Mouse (Mus musculus): ENCODE results near the gene Naa50. TPM values are rescaled to one million over a fixed set of nuclear protein-coding genes. Genes with fewer than 3 reads are reported as not detected.
A peak's percentile ranks its signal among the peaks of the same experiment; 100 is the strongest.

Gene Naa50
- 10 to 100 TPM; 55.9 to 56.1 TPM for total RNA-seq (2021)

DNA sequence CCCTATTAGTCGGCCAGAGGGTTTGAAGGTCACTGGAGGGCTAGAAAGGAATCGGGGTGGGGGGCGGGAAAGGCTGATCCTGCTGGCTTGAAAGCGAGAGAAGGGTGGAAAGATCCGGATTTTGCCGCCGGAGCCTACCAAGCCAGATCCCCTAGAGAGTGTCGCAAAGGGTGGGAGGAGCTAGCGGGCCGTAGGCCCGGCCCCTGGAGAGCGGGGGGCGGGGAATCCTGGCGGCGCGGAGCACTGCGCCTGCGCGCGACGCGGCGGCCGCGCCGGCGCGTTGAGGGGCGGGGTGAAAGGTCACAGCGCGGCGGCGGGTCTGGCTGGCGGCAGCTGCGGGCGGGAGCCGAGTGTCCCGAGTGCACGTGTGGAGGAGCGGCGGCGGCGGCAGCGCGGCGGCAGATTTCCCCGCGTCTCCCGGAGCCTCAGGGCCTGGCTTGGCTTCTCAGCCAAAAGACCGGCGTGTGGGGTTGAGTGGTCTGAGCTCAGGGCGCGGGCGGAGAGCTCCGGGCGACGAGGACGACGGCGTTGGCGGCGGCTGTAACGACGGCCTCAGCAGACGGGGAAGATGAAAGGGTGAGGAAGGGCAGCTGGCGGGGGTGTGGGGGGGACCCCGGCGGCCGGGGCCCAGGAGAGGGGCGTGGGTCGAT is at the start of gene Naa50, which contains the start of gene Atp6v1a:
Gene Naa50, plus strand, starts transcription at position 295 of the 650 bp plus-strand sequence.
Gene Atp6v1a, minus strand, starts transcription at position 170 of the 650 bp plus-strand sequence.
- peak; percentile 83 to 93 for DNase-seq (ENCODE audit: extremely low spot score in 1 of 2, low spot score in 1 of 2)

GRCm38 (mm10) chr16:44099377-44099776 is 40.3 kb upstream of the Naa50 start:
- no peak for DNase-seq (ENCODE audit: extremely low spot score in 1 of 2, low spot score in 1 of 2)

GRCm38 (mm10) chr16:44101181-44101710 is 38.4 kb upstream of the Naa50 start:
- no peak for DNase-seq (ENCODE audit: extremely low spot score in 1 of 2, low spot score in 1 of 2)

- DNase-seq (ENCODE audit: extremely low spot score in 1 of 2, low spot score in 1 of 2): no peak
Observed at GRCm38 (mm10) chr16:44102925-44103324, 36.7 kb upstream of the Naa50 start.

GRCm38 (mm10) chr16:44103806-44104766 is 35.5 kb upstream of the Naa50 start:
- no peak for DNase-seq (ENCODE audit: extremely low spot score in 1 of 2, low spot score in 1 of 2)

GRCm38 (mm10) chr16:44105211-44105610 is 34.4 kb upstream of the Naa50 start:
- DNase-seq (ENCODE audit: extremely low spot score in 1 of 2, low spot score in 1 of 2): no peak

GRCm38 (mm10) chr16:44109002-44109401 is 30.6 kb upstream of the Naa50 start:
- no peak for DNase-seq (ENCODE audit: extremely low spot score in 1 of 2, low spot score in 1 of 2)

- no peak for DNase-seq (ENCODE audit: extremely low spot score in 1 of 2, low spot score in 1 of 2)
Observed at GRCm38 (mm10) chr16:44119753-44120501, 19.7 kb upstream of the Naa50 start.

- DNase-seq (ENCODE audit: extremely low spot score in 1 of 2, low spot score in 1 of 2): no peak
Observed at GRCm38 (mm10) chr16:44122122-44122521, 17.5 kb upstream of the Naa50 start.

DNA sequence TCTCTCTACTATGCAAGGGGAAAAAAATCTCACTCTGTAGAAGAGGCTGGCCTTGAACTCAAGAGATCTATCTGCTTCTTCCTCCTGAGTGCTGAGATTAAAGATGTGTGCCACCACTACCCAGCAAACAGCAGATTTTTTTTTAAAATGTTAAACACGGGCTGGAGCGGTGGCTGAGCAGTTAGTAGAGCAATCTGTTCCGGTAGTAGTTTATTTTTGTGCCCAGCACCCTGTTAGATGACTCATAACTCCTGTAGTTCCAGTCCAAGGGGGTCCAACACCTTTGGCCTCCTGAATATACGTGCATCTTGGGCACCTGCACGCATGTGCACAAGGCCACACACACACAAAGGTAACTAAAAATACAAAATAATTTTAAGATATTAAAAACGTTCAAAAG is 17.1 kb upstream of the Naa50 start:
- DNase-seq (ENCODE audit: extremely low spot score in 1 of 2, low spot score in 1 of 2): no peak

- DNase-seq (ENCODE audit: extremely low spot score in 1 of 2, low spot score in 1 of 2): no peak
Observed at GRCm38 (mm10) chr16:44122982-44123725, 16.5 kb upstream of the Naa50 start.

DNA sequence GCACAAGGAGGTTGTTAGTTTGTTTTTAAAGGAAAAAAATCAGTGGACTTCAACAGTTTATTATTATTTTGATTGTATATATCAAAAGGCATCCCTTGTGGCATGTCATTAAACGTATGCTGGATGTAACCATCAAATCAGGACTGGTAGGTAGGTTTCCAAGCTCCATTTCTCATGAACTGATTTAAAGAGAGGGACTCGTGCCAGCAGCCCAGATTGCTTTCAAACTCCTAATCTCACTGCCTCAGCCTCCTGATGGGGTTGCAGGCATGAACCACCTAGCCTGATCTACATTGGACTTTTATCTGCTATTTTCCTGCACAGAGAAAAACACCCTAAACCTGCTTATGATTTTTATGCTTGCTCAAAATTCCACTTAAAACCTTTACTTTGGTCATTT is 15.8 kb upstream of the Naa50 start:
- peak in 1 of 2 experiments; percentile 32 for DNase-seq (ENCODE audit: extremely low spot score in 1 of 2, low spot score in 1 of 2)

- no peak for DNase-seq (ENCODE audit: extremely low spot score in 1 of 2, low spot score in 1 of 2)
Observed at GRCm38 (mm10) chr16:44124713-44125112, 14.9 kb upstream of the Naa50 start.

DNA sequence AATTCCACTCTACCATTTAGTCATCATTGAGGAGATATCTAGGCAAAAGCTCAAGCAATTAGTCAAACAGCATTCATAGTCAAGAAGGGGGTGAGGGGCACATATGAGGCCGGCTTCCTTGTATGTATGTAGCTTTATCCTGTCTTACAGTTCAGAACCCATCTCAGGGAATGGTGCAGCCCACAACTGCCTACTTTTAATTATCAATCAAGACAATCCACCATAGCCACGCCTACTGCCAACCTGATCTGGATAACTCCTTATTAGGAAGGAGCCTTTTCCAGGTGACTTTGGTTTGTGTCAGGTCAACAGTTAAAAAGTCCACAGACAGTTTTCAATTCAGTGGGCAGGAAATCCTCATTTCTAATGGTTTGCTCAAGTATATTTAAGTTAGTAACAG is 14.2 kb upstream of the Naa50 start:
- DNase-seq (ENCODE audit: extremely low spot score in 1 of 2, low spot score in 1 of 2): no peak

GRCm38 (mm10) chr16:44126437-44126836 is 13.2 kb upstream of the Naa50 start:
- DNase-seq (ENCODE audit: extremely low spot score in 1 of 2, low spot score in 1 of 2): no peak

- DNase-seq (ENCODE audit: extremely low spot score in 1 of 2, low spot score in 1 of 2): no peak
Observed at GRCm38 (mm10) chr16:44132300-44132699, 7.3 kb upstream of the Naa50 start.

DNA sequence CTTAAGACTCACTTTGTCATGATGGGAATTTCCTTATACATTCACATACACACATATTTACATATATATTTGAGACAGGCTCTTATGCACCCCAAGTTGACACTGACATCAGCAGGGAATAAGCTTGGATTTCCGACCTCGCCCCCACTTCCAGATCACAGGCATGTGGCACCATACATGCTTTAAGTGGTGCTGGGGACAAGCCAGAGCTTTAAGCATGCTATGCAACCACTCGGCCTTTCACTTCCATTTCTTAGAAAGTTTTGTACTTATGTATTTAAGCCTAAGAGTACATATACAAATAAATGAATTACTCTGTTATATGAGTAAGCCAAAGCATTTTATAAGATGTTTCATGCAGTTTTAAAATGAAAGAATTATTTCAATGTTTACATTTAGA is 6.4 kb upstream of the Naa50 start:
- DNase-seq (ENCODE audit: extremely low spot score in 1 of 2, low spot score in 1 of 2): no peak

- no peak for DNase-seq (ENCODE audit: extremely low spot score in 1 of 2, low spot score in 1 of 2)
Observed at GRCm38 (mm10) chr16:44136511-44137021, 3.1 kb upstream of the Naa50 start.

GRCm38 (mm10) chr16:44138377-44138978 is 1.2 kb upstream of the Naa50 start:
- peak in 1 of 2 experiments; percentile 30 for DNase-seq (ENCODE audit: extremely low spot score in 1 of 2, low spot score in 1 of 2)

Data from layer of hippocampus, postnatal 25 days (tissue).